ENCODE assay signal across 26 mouse cellular contexts in the genomic region with DNA sequence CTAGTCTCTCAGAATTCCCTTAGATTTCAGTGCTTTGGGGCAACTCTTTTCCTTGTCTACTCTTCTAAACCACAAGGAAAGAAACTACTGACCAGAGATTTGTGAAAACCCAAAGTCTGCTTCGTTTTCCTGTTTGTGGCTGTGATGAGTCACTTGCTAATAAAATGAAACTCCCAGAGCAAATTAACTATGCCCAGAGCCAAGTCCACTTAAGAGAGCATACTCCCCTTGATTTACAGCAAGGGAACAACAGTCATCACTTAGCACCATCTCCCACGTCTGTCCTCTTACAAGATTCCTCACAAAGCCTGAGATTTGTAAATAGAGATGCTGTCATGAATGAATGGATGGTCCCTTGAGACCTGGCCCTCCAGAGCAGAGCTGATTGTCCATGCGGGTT. TPM values are rescaled to one million over a fixed set of nuclear protein-coding genes. Genes with fewer than 3 reads are reported as not detected.
A peak's percentile ranks its signal among the peaks of the same experiment; 100 is the strongest.
DNase-seq lines count a peak whose midpoint lies in the region; ATAC-seq lines count a peak whose summit lies in the region.
"Had no signal": no experiment of that assay in that cellular context is flagged by ENCODE, and none has a peak within 500 bp of the region (broad histone marks: within the 10 kb centered on the region; RNA-seq: fewer than 3 reads in every experiment).

No protein-coding gene starts in this region.

- no peaks in the 10 kb centered on the region for H3K36me3 ChIP-seq in kidney, embryonic 16.5 days (ENCODE audit: insufficient read depth, low read length)
- H3K36me3 ChIP-seq in intestine, embryonic 16.5 days (ENCODE audit: control insufficient read depth, insufficient read depth, low read length) = no peaks in the 10 kb centered on the region
- H3K36me3 ChIP-seq: limb, embryonic 12.5 days; liver, embryonic 15.5 days; neural tube, embryonic 13.5 days had no signal

- 16% methylated on average over 3 of the region's 3 CpGs for WGBS in kidney, embryonic 16.5 days
- WGBS in intestine, embryonic 16.5 days = 27% methylated on average over 3 of the region's 3 CpGs

- no peak overlapping the region for H3K4me2 ChIP-seq in kidney, embryonic 16.5 days (replicated peaks; ENCODE audit: low read depth, low read length)
- no peak overlapping the region for H3K4me2 ChIP-seq in intestine, embryonic 16.5 days (ENCODE audit: low read depth, low read length)
- H3K4me2 ChIP-seq: limb, embryonic 12.5 days; liver, embryonic 15.5 days; midbrain, embryonic 11.5 days; neural tube, embryonic 13.5 days had no signal

- H3K27ac ChIP-seq in kidney, embryonic 16.5 days (ENCODE audit: low read length) = no peak overlapping the region
- H3K27ac ChIP-seq in intestine, embryonic 16.5 days (ENCODE audit: low read length) = no peak overlapping the region
- H3K27ac ChIP-seq: left cerebral cortex, adult 2 months; limb, embryonic 12.5 days; liver, embryonic 15.5 days; neural tube, embryonic 13.5 days; stomach, postnatal 0 days had no signal

- DNase-seq in embryo, embryonic 10 days (ENCODE audit: low spot score) = peak; percentile 31
- DNase-seq in embryo, embryonic 11 days = no peak
- peak; percentile 11 for DNase-seq in kidney, postnatal 10 days
- peak; percentile 7 for DNase-seq in 3T3-L1 (ENCODE audit: low read depth, low spot score)
- no peak for DNase-seq in spleen, postnatal 4 days (ENCODE audit: low spot score in 2 of 2)
- no peak for DNase-seq in left cerebral cortex, adult 11 months (ENCODE audit: low spot score)
- DNase-seq: adrenal gland, postnatal 25 days; cerebellum, adult 11-12 months; cerebellum, adult 9-11 months; forebrain, postnatal 0 days; heart, postnatal 14 days; layer of hippocampus, adult 9-11 months; thymus, adult 18-20 months; thymus, postnatal 25 days had no signal

- ATAC-seq in kidney, embryonic 16.5 days (ENCODE audit: low FRiP score, low TSS enrichment) = no peak
- peak; percentile 62 for ATAC-seq in intestine, embryonic 16.5 days
- ATAC-seq: CD4-positive, CD25-positive, alpha-beta regulatory T cell, adult 4 months; forebrain, postnatal 0 days; hindbrain, embryonic 16.5 days; midbrain, embryonic 16.5 days had no signal

- H3K9ac ChIP-seq in kidney, embryonic 16.5 days (replicated peaks; ENCODE audit: low read length) = no peak overlapping the region
- H3K9ac ChIP-seq in intestine, embryonic 16.5 days (ENCODE audit: low read depth, low read length) = no peak overlapping the region
- H3K9ac ChIP-seq: forebrain, postnatal 0 days; limb, embryonic 12.5 days; liver, embryonic 15.5 days; neural tube, embryonic 13.5 days had no signal

- H3K4me3 ChIP-seq in kidney, embryonic 16.5 days (ENCODE audit: low read length) = no peak overlapping the region
- H3K4me3 ChIP-seq in intestine, embryonic 16.5 days (ENCODE audit: low read length) = no peak overlapping the region
- H3K4me3 ChIP-seq: erythroblast, embryonic 14.5 days; left cerebral cortex, adult 2 months; limb, embryonic 12.5 days; liver, embryonic 15.5 days; neural tube, embryonic 13.5 days had no signal

- H3K4me1 ChIP-seq in kidney, embryonic 16.5 days (ENCODE audit: insufficient read depth, low read length) = 0 out of 2 replicates have a peak, but pooled peaks cover 5% of the 10 kb centered on the region
- peaks cover 3% of the 10 kb centered on the region; the same call in 1 of the 2 replicates for H3K4me1 ChIP-seq in intestine, embryonic 16.5 days (ENCODE audit: control insufficient read depth, insufficient read depth, low read length)
- H3K4me1 ChIP-seq: liver, embryonic 15.5 days; neural tube, embryonic 13.5 days had no signal

- H3K9me3 ChIP-seq in kidney, embryonic 16.5 days (ENCODE audit: low read length) = no peaks in the 10 kb centered on the region
- H3K9me3 ChIP-seq in intestine, embryonic 16.5 days (ENCODE audit: control insufficient read depth, low read length) = no peaks in the 10 kb centered on the region
- H3K9me3 ChIP-seq: limb, embryonic 12.5 days; liver, embryonic 15.5 days; neural tube, embryonic 13.5 days had no signal

- no peaks in the 10 kb centered on the region for H3K27me3 ChIP-seq in kidney, embryonic 16.5 days (ENCODE audit: insufficient read depth, low read length)
- H3K27me3 ChIP-seq in intestine, embryonic 16.5 days (replicated peaks; ENCODE audit: control insufficient read depth, insufficient read depth, low read length) = no peaks in the 10 kb centered on the region
- H3K27me3 ChIP-seq: limb, embryonic 12.5 days; liver, embryonic 15.5 days; neural tube, embryonic 13.5 days had no signal

RNA-seq across cellular contexts. Expression of gene Cxcl13, which starts 11.6 kb away (rescaled TPM):
- 6.5 and 6.6 TPM in 2 replicates for polyA plus RNA-seq in kidney, embryonic 16.5 days (2015; fragmentation: Nextera tagmentation; extraction: Ambion mirVana)
- 72.3 and 75.4 TPM in 2 replicates for polyA plus RNA-seq in intestine, embryonic 16.5 days (2015; fragmentation: Nextera tagmentation; extraction: Ambion mirVana)
- polyA plus RNA-seq: CD4-positive, CD25-positive, alpha-beta regulatory T cell, adult 4 months; erythroblast, embryonic 14.5 days; midbrain, embryonic 11.5 days had no signal

Comparison
In these comparisons a context has a peak if more than half of its experiments do, and no peak if none do; other contexts are left out.
1. DNase-seq: peak in embryo, embryonic 10 days (single experiment), kidney, postnatal 10 days (single experiment) and 3T3-L1 (single experiment); none in embryo, embryonic 11 days (single experiment), spleen, postnatal 4 days (0 of 2) and left cerebral cortex, adult 11 months (single experiment).